Mouse (Mus musculus) embryonic facial prominence, embryonic 11.5 days (tissue): ENCODE results near the gene Lefty2. TPM values are rescaled to one million over a fixed set of nuclear protein-coding genes. Genes with fewer than 3 reads are reported as not detected.
A peak's percentile ranks its signal among the peaks of the same experiment; 100 is the strongest.

Source experiments
- ATAC-seq: fragments of 200-750 bp; cut with Nextera tagmentation; replicated peaks from 2 replicates; pipeline ENCODE4 v1.8.0; 2017; ENCODE audit warnings: low read depth; ENCODE audit not compliant: insufficient number of reproducible peaks, low FRiP score, low TSS enrichment
- DNase-seq: peaks from one replicate; pipeline ENCODE4 v3.0.0-alpha.2; 2015; ENCODE audit warnings: low spot score
- H3K27ac ChIP-seq: fragments of 300-500 bp; sonication (generic); replicated peaks from 2 replicates; pipeline ENCODE4 v1.5.1; 2014; ENCODE audit warnings: mild to moderate bottlenecking, low read depth, low read length, control low read depth
- H3K27me3 ChIP-seq: fragments of 300-500 bp; sonication (generic); 2 replicates; pipeline ENCODE4 v1.6.1; 2014; ENCODE audit warnings: mild to moderate bottlenecking, low read length, moderate library complexity, mixed read lengths; ENCODE audit not compliant: control insufficient read depth, insufficient read depth
- H3K36me3 ChIP-seq: fragments of 300-500 bp; sonication (generic); replicated peaks from 2 replicates; pipeline ENCODE4 v1.6.1; 2014; ENCODE audit warnings: low read depth, mild to moderate bottlenecking, low read length, moderate library complexity, mixed read lengths; ENCODE audit not compliant: control insufficient read depth, insufficient read depth
- H3K4me1 ChIP-seq: fragments of 300-500 bp; sonication (generic); 2 replicates; pipeline ENCODE4 v1.6.1; 2014; ENCODE audit warnings: low read length, mixed read lengths; ENCODE audit not compliant: control insufficient read depth, insufficient read depth
- H3K4me2 ChIP-seq: fragments of 300-500 bp; sonication (generic); 2 replicates; pipeline ENCODE4 v1.6.1; 2014; ENCODE audit warnings: low read depth, mild to moderate bottlenecking, control low read depth, low read length, moderate library complexity
- H3K4me3 ChIP-seq: fragments of 300-500 bp; sonication (generic); 2 replicates; pipeline ENCODE4 v1.5.1; 2014; ENCODE audit warnings: low read depth, low read length, control low read depth
- H3K9ac ChIP-seq: fragments of 300-500 bp; sonication (generic); replicated peaks from 2 replicates; pipeline ENCODE4 v1.6.1; 2014; ENCODE audit warnings: mild to moderate bottlenecking, control low read depth, low read length
- H3K9me3 ChIP-seq: fragments of 300-500 bp; sonication (generic); replicated peaks from 2 replicates; pipeline ENCODE4 v1.6.1; 2016; ENCODE audit warnings: mild to moderate bottlenecking, low read length, inconsistent platforms, mixed read lengths; ENCODE audit not compliant: control insufficient read depth
- WGBS: fragments of 180-500 bp; shearing (Covaris S2); extraction: QIAGEN DNeasy Blood & Tissue Kit; methylation state at CpG from one replicate; pipeline ENCODE4 v1.1.7; 2014; 5-methylcytosine and 5-hydroxymethylcytosine counted together
- polyA plus RNA-seq: library from polyadenylated mRNA; unstranded; fragments of >200 nt; fragmentation: Nextera tagmentation; extraction: Ambion mirVana; gene quantifications from 2 replicates; pipeline ENCODE4 v1.2.1, GENCODE M21; 2014

Gene Lefty2
- polyA plus RNA-seq, 1 experiment from 2014 or later, result not detected

- Histone ChIP-seq H3K4me3 (no peak overlapping the region), H3K36me3 (peaks cover 14% of the 10 kb centered on the region), H3K9ac (no peak overlapping the region), H3K4me2 (no peak overlapping the region), H3K9me3 (no peaks in the 10 kb centered on the region), H3K4me1 (no peaks in the 10 kb centered on the region), H3K27me3 (no peaks in the 10 kb centered on the region), H3K27ac (no peak overlapping the region)
- ATAC-seq (0 out of 2 replicates have a peak, but pooled peaks have one; percentile 20), DNase-seq (peak; percentile 70)
- WGBS, result 29% methylated on average over 1 of the region's 1 CpGs
Measured at GRCm38 (mm10) chr1:180863606-180864005, 29.3 kb upstream of the Lefty2 start.

- H3K9me3 ChIP-seq, result no peaks in the 10 kb centered on the region
- no peak overlapping the region for H3K4me3 ChIP-seq
- H3K9ac ChIP-seq, result no peak overlapping the region
- no peak for DNase-seq
- H3K4me2 ChIP-seq, result no peak overlapping the region
- peaks cover 2% of the 10 kb centered on the region for H3K36me3 ChIP-seq
- WGBS, result 90% methylated on average over 7 of the region's 7 CpGs
- no peak for ATAC-seq
- H3K4me1 ChIP-seq, result no peaks in the 10 kb centered on the region
- no peaks in the 10 kb centered on the region for H3K27me3 ChIP-seq
- H3K27ac ChIP-seq, result no peak overlapping the region
Measured at GRCm38 (mm10) chr1:180866001-180866400, 26.9 kb upstream of the Lefty2 start.

DNA sequence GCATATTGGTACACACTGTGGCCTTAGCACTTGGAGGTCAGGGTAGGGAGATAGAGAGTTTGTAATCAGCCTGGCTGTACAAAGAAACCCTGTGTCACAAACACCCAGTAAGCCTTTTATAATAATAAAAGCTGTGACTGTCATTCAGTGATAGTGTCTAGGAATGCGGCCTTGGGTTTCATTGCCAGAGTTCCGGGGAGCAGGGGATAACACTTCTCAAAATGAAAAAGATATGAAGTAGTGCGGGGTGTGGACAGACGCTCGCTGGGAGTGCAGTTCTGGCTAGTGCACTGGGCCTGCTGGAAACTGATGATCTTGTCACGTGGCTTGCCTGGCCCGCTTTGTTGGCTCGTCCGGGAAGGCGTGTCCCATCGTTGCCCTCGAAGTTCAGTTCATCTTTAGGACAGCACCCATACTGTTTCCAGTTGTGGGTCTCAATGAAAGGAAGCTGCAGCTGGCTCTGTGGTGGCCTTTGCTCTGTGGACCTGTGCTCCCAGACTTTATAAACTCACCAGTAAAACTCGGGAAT lies 22.7 kb upstream of the Lefty2 start:
- Histone ChIP-seq H3K9me3 (no peaks in the 10 kb centered on the region), H3K27ac (no peak overlapping the region), H3K4me2 (no peak overlapping the region), H3K4me1 (no peaks in the 10 kb centered on the region), H3K9ac (no peak overlapping the region), H3K36me3 (no peaks in the 10 kb centered on the region; the same call in none of the 2 replicates), H3K27me3 (no peaks in the 10 kb centered on the region), H3K4me3 (no peak overlapping the region)
- ATAC-seq, result no peak
- DNase-seq, result no peak
- 76% methylated on average over 13 of the region's 13 CpGs for WGBS

DNA sequence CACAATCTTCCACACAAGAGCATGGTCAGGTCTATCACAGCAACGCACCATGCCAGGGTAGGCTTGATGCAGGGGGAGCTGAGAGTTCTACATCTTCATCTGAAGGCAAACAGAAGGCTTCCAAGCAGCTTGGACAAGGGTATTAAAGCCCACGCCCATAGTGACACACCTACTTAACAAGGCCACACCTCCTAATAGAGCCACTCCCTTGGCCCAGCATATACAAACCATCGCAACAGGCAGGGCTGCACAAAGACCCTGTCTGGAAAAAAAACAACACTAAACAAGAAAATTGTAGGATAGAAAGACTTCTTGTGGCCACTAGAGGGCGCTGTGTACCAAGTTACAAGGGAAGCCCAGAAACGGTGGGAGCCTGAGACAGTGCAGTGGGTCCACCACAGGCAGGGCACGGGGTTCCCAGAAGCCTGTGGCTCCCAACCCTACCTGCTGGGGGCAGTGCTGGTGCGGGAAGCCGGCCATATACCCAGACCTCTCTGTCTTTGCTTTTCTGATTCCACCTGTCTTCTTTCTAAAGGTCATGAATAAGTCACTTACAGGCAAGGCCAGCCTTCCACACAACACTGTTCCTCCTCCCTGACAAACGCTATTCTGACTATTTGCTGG lies 18.9 kb upstream of the Lefty2 start:
- peak; percentile 77 for DNase-seq
- H3K27ac ChIP-seq, result no peak overlapping the region
- no peaks in the 10 kb centered on the region for H3K9me3 ChIP-seq
- 21% methylated on average over 9 of the region's 9 CpGs for WGBS
- H3K4me2 ChIP-seq, result no peak overlapping the region
- H3K4me1 ChIP-seq, result no peaks in the 10 kb centered on the region
- no peaks in the 10 kb centered on the region for H3K27me3 ChIP-seq
- no peak overlapping the region for H3K9ac ChIP-seq
- no peak overlapping the region for H3K4me3 ChIP-seq
- H3K36me3 ChIP-seq, result no peaks in the 10 kb centered on the region
- no peak for ATAC-seq

- WGBS, result 81% methylated on average over 2 of the region's 2 CpGs
- ATAC-seq (no peak), DNase-seq (no peak)
- no peaks in the 10 kb centered on the region for H3K36me3 ChIP-seq
- H3K4me2 ChIP-seq, result no peak overlapping the region
- H3K27ac ChIP-seq, result no peak overlapping the region
- no peak overlapping the region for H3K9ac ChIP-seq
- H3K27me3 ChIP-seq, result no peaks in the 10 kb centered on the region
- no peaks in the 10 kb centered on the region for H3K9me3 ChIP-seq
- no peak overlapping the region for H3K4me3 ChIP-seq
- H3K4me1 ChIP-seq, result no peaks in the 10 kb centered on the region
Measured at GRCm38 (mm10) chr1:180874615-180875014, 18.3 kb upstream of the Lefty2 start.

DNA sequence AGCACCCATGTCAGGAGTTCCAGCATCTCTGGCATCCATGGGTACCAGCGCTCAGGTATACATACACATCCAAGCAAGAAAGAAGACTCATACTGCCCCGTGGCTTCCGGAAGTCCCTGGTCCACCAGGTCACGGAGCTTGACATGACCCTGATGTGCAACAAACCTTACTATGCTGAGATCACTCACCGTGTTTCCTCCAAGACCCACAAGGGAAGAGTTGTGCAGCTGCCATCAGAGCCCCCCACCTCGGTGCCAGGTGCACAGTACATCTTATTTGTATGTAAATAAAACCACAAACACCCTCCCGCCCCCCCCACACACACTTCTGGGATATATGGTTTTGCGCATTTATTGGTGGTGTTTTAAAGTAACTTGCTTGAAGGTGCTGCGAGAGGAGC lies 17.8 kb upstream of the Lefty2 start:
- Histone ChIP-seq H3K4me2 (no peak overlapping the region), H3K36me3 (no peaks in the 10 kb centered on the region), H3K9me3 (no peaks in the 10 kb centered on the region), H3K27me3 (no peaks in the 10 kb centered on the region), H3K27ac (no peak overlapping the region), H3K9ac (no peak overlapping the region), H3K4me1 (no peaks in the 10 kb centered on the region), H3K4me3 (no peak overlapping the region)
- no peak for DNase-seq
- no peak for ATAC-seq
- 92% methylated on average over 9 of the region's 9 CpGs for WGBS

DNA sequence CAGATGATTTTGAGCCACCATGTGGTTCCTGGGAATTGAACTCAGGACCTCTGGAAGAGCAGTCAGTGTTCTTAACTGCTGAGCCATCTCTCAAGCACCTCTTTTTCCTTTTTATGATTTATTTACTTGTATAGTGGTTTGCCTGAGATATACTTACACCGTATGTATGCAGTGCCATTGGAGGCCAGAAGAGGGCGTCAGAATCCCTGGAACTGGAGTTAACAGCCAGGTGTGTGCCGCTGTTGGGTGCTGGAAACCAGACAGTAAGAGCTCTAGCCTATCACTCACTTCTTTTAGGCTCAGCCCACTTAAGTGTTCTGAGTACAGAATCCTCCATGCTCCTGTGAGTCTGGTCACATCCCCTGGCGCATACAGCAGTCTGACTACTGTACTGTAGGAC lies 15.4 kb upstream of the Lefty2 start:
- no peak overlapping the region for H3K4me2 ChIP-seq
- ATAC-seq (no peak), DNase-seq (no peak)
- no peak overlapping the region for H3K27ac ChIP-seq
- H3K27me3 ChIP-seq, result no peaks in the 10 kb centered on the region
- no peaks in the 10 kb centered on the region for H3K4me1 ChIP-seq
- no peak overlapping the region for H3K4me3 ChIP-seq
- H3K9ac ChIP-seq, result no peak overlapping the region
- no peaks in the 10 kb centered on the region for H3K36me3 ChIP-seq
- WGBS, result 74% methylated on average over 4 of the region's 4 CpGs
- no peaks in the 10 kb centered on the region for H3K9me3 ChIP-seq

DNA sequence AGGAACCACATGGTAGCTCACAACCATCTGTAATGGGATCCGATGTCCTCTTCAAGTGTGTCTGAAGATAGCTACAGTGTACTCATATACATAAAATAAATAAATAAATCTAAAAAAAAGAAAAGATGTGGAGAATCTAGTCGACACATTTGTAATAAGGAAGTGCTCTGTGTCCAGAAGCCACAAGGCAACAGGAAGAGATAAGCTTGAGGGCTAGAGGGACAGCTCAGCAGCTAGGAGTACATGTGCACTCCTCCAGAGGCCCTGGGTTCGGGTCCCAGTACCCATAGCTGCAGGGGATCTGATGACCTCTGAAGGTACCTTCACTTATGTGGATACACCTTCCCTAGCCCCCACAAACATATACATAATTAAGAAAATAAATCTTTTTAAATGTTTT lies 11.1 kb upstream of the Lefty2 start:
- Histone ChIP-seq H3K4me3 (no peak overlapping the region), H3K27ac (no peak overlapping the region), H3K36me3 (no peaks in the 10 kb centered on the region), H3K27me3 (no peaks in the 10 kb centered on the region), H3K4me2 (no peak overlapping the region), H3K9me3 (no peaks in the 10 kb centered on the region), H3K4me1 (no peaks in the 10 kb centered on the region), H3K9ac (no peak overlapping the region)
- no peak for DNase-seq
- 79% methylated on average over 3 of the region's 3 CpGs for WGBS
- ATAC-seq, result no peak
